Mouse (Mus musculus): ENCODE data around the gene Cxcl5.

DNA sequence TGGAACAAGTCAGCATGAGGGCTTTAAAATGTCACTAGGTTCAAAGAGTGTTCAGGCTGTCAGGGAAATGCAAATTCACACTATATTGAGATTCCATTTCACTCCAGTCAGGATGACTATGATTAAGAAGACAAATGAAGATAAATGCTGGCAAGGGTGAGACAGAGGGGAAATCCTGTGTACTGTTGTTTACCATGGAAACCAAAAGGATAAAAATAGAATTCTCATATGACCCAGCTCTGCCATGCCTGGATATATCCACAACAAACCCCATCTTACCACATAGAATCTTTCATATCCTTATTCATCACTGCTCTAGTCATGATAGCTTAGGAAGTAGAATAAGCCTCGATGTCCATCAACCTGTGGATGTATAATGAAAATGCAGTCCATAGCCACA, 41.2 kb upstream of the Cxcl5 start:
- no peak for TF ChIP-seq GATA1 (IDR thresholded peaks at IDR 0.05; ENCODE audit: low read length)
- TF ChIP-seq TAL1 (IDR thresholded peaks at IDR 0.05; ENCODE audit: low read length), result no peak
